Mouse (Mus musculus): Measurements from ENCODE around the gene Spef2. TPM values are rescaled to one million over a fixed set of nuclear protein-coding genes. Genes with fewer than 3 reads are reported as not detected.
"Not testable (repeated sequence)": the region's sequence is repeated elsewhere in the genome, so short reads cannot be mapped to it uniquely, and the experiment has no call there.

The Spef2 gene
- polyA plus RNA-seq (2012; fragmentation: generic; extraction: Trizol) = not detected

DNA sequence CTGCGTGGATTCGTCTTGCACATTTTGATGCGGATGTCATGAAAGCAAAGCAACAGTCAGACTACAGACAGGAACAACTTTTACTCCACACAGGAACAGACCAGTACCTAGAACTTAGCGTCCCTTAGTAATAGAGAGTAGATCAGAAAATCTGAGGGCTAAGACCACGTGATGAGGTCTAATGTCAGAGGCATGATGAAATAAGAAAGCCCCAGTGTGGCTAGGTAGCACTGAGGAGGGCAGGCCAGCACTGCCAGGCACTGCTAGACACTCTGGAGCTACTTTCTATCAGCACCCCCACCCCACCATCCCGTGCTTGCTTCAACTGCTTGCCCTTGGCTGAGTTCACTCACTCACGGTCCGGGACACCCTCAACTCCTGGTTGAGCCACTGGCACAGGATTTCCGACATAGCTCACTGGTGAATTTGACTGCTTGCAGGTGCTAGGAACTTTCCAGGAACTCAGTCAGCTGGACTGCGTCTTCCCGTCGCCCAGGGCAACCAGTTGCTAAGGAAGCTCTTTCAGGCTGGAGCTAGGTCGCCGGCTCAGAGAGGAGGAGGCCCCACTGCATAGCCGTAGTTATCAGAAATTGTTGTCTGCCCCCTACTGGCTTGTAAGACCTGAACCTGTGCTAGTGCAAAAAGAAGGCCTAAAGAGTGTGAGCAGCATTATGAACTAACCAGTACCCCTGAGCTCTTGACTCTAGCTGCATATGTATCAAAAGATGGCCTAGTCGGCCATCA, at the start of gene Spef2:
Spef2 (minus strand) TSS at position 510 of the 744 bp plus-strand sequence.
- no peaks in the 10 kb centered on the region for H3K27me3 ChIP-seq (ENCODE audit: control insufficient read depth, insufficient read depth, insufficient read length)
- no peak within 1 kb of the TSS for H3ac ChIP-seq (ENCODE audit: control insufficient read depth, insufficient read length)
- no peaks in the 10 kb centered on the region for H3K36me3 ChIP-seq (ENCODE audit: control insufficient read depth, insufficient read depth)
- H3K4me2 ChIP-seq (ENCODE audit: low read depth) = no peak within 1 kb of the TSS
- H3K4me3 ChIP-seq = no peak within 1 kb of the TSS
- no peak for TF ChIP-seq REST (IDR thresholded peaks at IDR 0.05; ENCODE audit: insufficient read depth, insufficient read length)
- no peak for TF ChIP-seq SRF (IDR thresholded peaks at IDR 0.05; ENCODE audit: control insufficient read depth, insufficient read length, low read depth)
- TF ChIP-seq MAX (IDR thresholded peaks at IDR 0.05; ENCODE audit: low read depth) = no peak
- TF ChIP-seq USF1 (IDR thresholded peaks at IDR 0.05; ENCODE audit: low read depth) = no peak
- no peak for TF ChIP-seq CEBPB (IDR thresholded peaks at IDR 0.05; ENCODE audit: insufficient read depth, poor library complexity, severe bottlenecking)
- no peak for TF ChIP-seq POLR2AphosphoS2 (IDR thresholded peaks at IDR 0.05; ENCODE audit: insufficient read length, low read depth)
- TF ChIP-seq TCF12 (IDR thresholded peaks at IDR 0.05; ENCODE audit: insufficient read depth, poor library complexity, severe bottlenecking) = no peak
- TF ChIP-seq MYOG (IDR thresholded peaks at IDR 0.05; ENCODE audit: control insufficient read depth in 1 of 3, insufficient read depth in 1 of 3, insufficient read length in 2 of 3, low read depth in 2 of 3) = no peak
- no peak for TF ChIP-seq E2F4 (IDR thresholded peaks at IDR 0.05; ENCODE audit: insufficient read depth)
- no peak for TF ChIP-seq MYOD1 (IDR thresholded peaks at IDR 0.05; ENCODE audit: control insufficient read depth in 1 of 3, insufficient read length in 2 of 3, low read depth in 2 of 3)
- H3K79me2 ChIP-seq (ENCODE audit: control insufficient read depth, insufficient read depth) = no peaks in the 10 kb centered on the region

- no peak overlapping the region for H3ac ChIP-seq (ENCODE audit: control insufficient read depth, insufficient read length)
- TF ChIP-seq POLR2AphosphoS2 (IDR thresholded peaks at IDR 0.05; ENCODE audit: insufficient read length, low read depth) (no peak), MAX (IDR thresholded peaks at IDR 0.05; ENCODE audit: low read depth) (no peak), E2F4 (IDR thresholded peaks at IDR 0.05; ENCODE audit: insufficient read depth) (no peak), MYOD1 (IDR thresholded peaks at IDR 0.05; ENCODE audit: control insufficient read depth in 1 of 3, insufficient read length in 2 of 3, low read depth in 2 of 3) (no peak), USF1 (IDR thresholded peaks at IDR 0.05; ENCODE audit: low read depth) (no peak), TCF12 (IDR thresholded peaks at IDR 0.05; ENCODE audit: insufficient read depth, poor library complexity, severe bottlenecking) (no peak), TCF3 (IDR thresholded peaks at IDR 0.05; ENCODE audit: insufficient read length, low read depth) (no peak), POLR2A (IDR thresholded peaks at IDR 0.05; ENCODE audit: insufficient read length, low read depth) (no peak), CEBPB (IDR thresholded peaks at IDR 0.05; ENCODE audit: insufficient read depth, poor library complexity, severe bottlenecking) (no peak), REST (IDR thresholded peaks at IDR 0.05; ENCODE audit: insufficient read depth, insufficient read length) (no peak), MYOG (IDR thresholded peaks at IDR 0.05; ENCODE audit: control insufficient read depth in 1 of 3, insufficient read depth in 1 of 3, insufficient read length in 2 of 3, low read depth in 2 of 3) (no peak), SRF (IDR thresholded peaks at IDR 0.05; ENCODE audit: control insufficient read depth, insufficient read length, low read depth) (no peak)
- no peak overlapping the region for H3K4me2 ChIP-seq (ENCODE audit: low read depth)
- no peaks in the 10 kb centered on the region for H3K27me3 ChIP-seq (ENCODE audit: control insufficient read depth, insufficient read depth, insufficient read length)
- H3K36me3 ChIP-seq (ENCODE audit: control insufficient read depth, insufficient read depth) = no peaks in the 10 kb centered on the region
- H3K79me2 ChIP-seq (ENCODE audit: control insufficient read depth, insufficient read depth) = no peaks in the 10 kb centered on the region
- no peak overlapping the region for H3K4me3 ChIP-seq
These were observed 45.5 kb upstream of the Spef2 start for GRCm38 (mm10) chr15:9794131-9794530.

DNA sequence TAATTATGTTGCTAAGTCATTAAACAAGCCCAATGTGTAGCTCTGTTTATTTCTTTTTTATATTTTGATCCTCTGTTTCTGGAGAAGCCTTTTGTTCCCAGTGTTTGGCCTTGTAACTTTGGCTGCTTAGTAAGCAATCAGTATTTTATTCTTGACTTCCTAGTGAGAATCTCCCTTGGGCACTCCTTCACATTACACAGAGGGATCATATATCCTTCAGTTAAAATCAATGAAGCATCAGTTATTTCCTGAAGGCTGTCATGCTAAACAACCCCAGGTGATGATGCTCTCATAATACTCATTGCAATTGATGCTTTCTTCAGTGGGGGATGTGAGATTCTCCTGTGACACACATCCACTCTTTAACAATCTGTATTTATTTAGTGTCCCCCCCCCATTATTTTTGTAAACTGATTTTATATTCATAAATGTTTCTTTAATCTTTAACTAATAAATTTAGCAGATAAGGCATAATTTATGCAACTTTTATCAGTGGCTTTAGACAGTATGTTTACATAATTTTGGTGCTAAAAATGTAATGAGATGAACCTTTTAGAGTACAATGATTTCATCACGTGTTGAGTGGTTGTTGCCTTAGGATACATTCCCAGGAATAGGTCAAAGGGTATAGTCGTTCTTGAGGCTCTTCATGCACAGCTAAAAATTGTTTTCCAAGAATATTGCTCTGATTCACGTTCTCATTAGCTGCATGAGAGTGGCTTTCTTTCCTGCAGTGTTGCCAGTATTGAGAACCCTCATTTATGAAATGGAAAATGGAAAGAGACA, 39.8 kb upstream of the Spef2 start:
- Histone ChIP-seq H3K79me2 (ENCODE audit: control insufficient read depth, insufficient read depth) (no peaks in the 10 kb centered on the region), H3K36me3 (ENCODE audit: control insufficient read depth, insufficient read depth) (no peaks in the 10 kb centered on the region), H3K4me2 (ENCODE audit: low read depth) (no peak overlapping the region), H3K4me3 (no peak overlapping the region), H3ac (ENCODE audit: control insufficient read depth, insufficient read length) (no peak overlapping the region), H3K27me3 (ENCODE audit: control insufficient read depth, insufficient read depth, insufficient read length) (no peaks in the 10 kb centered on the region)
- TF ChIP-seq POLR2A (IDR thresholded peaks at IDR 0.05; ENCODE audit: insufficient read length, low read depth) = no peak
- TF ChIP-seq MAX (IDR thresholded peaks at IDR 0.05; ENCODE audit: low read depth) = no peak
- TF ChIP-seq POLR2AphosphoS2 (IDR thresholded peaks at IDR 0.05; ENCODE audit: insufficient read length, low read depth) = no peak
- no peak for TF ChIP-seq MYOD1 (IDR thresholded peaks at IDR 0.05; ENCODE audit: control insufficient read depth in 1 of 3, insufficient read length in 2 of 3, low read depth in 2 of 3)
- no peak for TF ChIP-seq SRF (IDR thresholded peaks at IDR 0.05; ENCODE audit: control insufficient read depth, insufficient read length, low read depth)

DNA sequence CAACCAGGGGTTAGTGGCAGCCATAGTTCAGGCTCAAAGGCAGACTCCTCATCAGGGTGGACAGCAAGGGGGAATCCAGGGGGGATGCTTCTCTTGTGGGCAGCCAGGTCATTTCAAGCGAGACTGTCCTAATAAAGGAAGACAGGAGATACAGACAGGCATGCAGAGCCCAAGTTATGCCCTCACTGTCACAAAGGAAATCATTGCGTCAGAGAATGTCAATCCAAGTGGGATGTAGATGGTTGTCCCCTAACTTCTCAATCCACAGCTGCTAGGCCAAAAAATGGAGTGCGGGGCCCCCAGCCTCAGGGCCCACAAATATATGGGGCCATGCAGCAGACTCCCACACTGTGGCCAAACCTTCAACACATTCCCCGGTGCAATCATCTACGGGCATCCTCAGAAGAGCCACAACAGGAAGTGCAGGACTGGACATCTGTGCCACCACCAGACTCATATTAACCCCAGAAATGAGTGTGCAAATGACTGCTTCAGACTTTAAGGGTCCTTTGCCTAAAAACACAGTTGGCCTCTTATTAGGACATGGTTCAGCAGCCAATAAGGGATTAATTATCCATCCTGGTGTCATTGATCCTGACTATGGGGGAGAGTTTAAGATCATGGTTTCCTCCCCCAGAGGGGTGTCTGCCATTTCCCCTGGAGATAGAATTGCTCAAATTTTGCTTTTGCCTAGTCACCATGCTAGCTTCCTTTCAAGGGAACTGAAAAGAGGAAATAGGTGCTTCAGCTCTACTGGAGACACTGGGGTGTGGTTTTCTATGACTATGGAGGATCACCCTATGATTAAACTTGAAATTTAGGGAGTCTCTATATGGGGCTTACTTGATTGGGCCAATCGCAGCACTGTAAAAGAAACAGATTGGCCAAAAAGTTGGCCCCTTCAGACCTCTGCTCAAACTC, 25.8 kb upstream of the Spef2 start:
- H3ac ChIP-seq (ENCODE audit: control insufficient read depth, insufficient read length); H3K4me3 ChIP-seq; H3K4me2 ChIP-seq (ENCODE audit: low read depth); H3K79me2 ChIP-seq (ENCODE audit: control insufficient read depth, insufficient read depth); H3K36me3 ChIP-seq (ENCODE audit: control insufficient read depth, insufficient read depth); H3K27me3 ChIP-seq (ENCODE audit: control insufficient read depth, insufficient read depth, insufficient read length): not testable (repeated sequence)

All from myocyte (in vitro differentiated cells).